Mouse (Mus musculus) hindbrain, embryonic 14.5 days (tissue): Measurements from ENCODE around the gene Wnt11. TPM values are rescaled to one million over a fixed set of nuclear protein-coding genes. Genes with fewer than 3 reads are reported as not detected.

Source experiments
- ATAC-seq: fragments of 200-750 bp; cut with Nextera tagmentation; 2 replicates; pipeline ENCODE4 v1.8.0; 2017; ENCODE audit warnings: moderate number of reproducible peaks, mild to moderate bottlenecking, moderate TSS enrichment, moderate library complexity; ENCODE audit not compliant: low FRiP score
- DNase-seq: peaks from one replicate; pipeline ENCODE4 v3.0.0-alpha.2; 2015; ENCODE audit warnings: low spot score
- H3K27ac ChIP-seq: fragments of 300-500 bp; sonication (generic); 2 replicates; pipeline ENCODE4 v1.5.1; 2014; ENCODE audit warnings: mild to moderate bottlenecking, moderate library complexity
- H3K27me3 ChIP-seq: fragments of 300-500 bp; sonication (generic); 2 replicates; pipeline ENCODE4 v1.6.1; 2014; ENCODE audit warnings: mild to moderate bottlenecking, low read length, mixed read lengths; ENCODE audit not compliant: control insufficient read depth, insufficient read depth
- H3K36me3 ChIP-seq: fragments of 300-500 bp; sonication (generic); replicated peaks from 2 replicates; pipeline ENCODE4 v1.6.1; 2014; ENCODE audit not compliant: control insufficient read depth, insufficient read depth
- H3K4me1 ChIP-seq: fragments of 300-500 bp; sonication (generic); replicated peaks from 2 replicates; pipeline ENCODE4 v1.6.1; 2014; ENCODE audit warnings: antibody characterized with exemption, low read length, mixed read lengths; ENCODE audit not compliant: control insufficient read depth, insufficient read depth
- H3K4me2 ChIP-seq: fragments of 300-500 bp; sonication (generic); replicated peaks from 2 replicates; pipeline ENCODE4 v1.6.1; 2014; ENCODE audit warnings: mild to moderate bottlenecking, moderate library complexity
- H3K4me3 ChIP-seq: fragments of 300-500 bp; sonication (generic); replicated peaks from 2 replicates; pipeline ENCODE4 v1.5.1; 2014; ENCODE audit warnings: mild to moderate bottlenecking, low read length
- H3K9ac ChIP-seq: fragments of 300-500 bp; sonication (generic); 2 replicates; pipeline ENCODE4 v1.6.1; 2014
- H3K9me3 ChIP-seq: fragments of 300-500 bp; sonication (generic); 2 replicates; pipeline ENCODE4 v1.6.1; 2016; ENCODE audit warnings: low read length; ENCODE audit not compliant: control insufficient read depth
- WGBS: fragments of 180-500 bp; shearing (Covaris S2); extraction: QIAGEN DNeasy Blood & Tissue Kit; methylation state at CpG from one replicate; pipeline ENCODE4 v1.1.7; 2014; 5-methylcytosine and 5-hydroxymethylcytosine counted together
- polyA plus RNA-seq: library from polyadenylated mRNA; unstranded; fragments of >200 nt; fragmentation: Nextera tagmentation; extraction: Ambion mirVana; gene quantifications from 2 replicates; pipeline ENCODE4 v1.2.1, GENCODE M21; 2014

Gene Wnt11
- polyA plus RNA-seq, 1 experiment from 2014 or later, result 2.3 TPM

GRCm38 (mm10) chr7:98822881-98823280 lies 12.0 kb upstream of the Wnt11 start:
- no peaks in the 10 kb centered on the region for H3K27me3 ChIP-seq
- no peak overlapping the region for H3K9ac ChIP-seq
- no peaks in the 10 kb centered on the region for H3K9me3 ChIP-seq
- no peaks in the 10 kb centered on the region for H3K36me3 ChIP-seq
- no peaks in the 10 kb centered on the region for H3K4me1 ChIP-seq
- no peak overlapping the region for H3K4me3 ChIP-seq
- no peak for DNase-seq
- no peak overlapping the region for H3K4me2 ChIP-seq
- WGBS, result 82% methylated on average over 6 of the region's 6 CpGs
- no peak overlapping the region for H3K27ac ChIP-seq
- no peak for ATAC-seq

GRCm38 (mm10) chr7:98823896-98824822 lies 10.8 kb upstream of the Wnt11 start:
- Histone ChIP-seq H3K27me3 (no peaks in the 10 kb centered on the region), H3K4me2 (no peak overlapping the region), H3K4me3 (no peak overlapping the region), H3K9me3 (no peaks in the 10 kb centered on the region), H3K4me1 (no peaks in the 10 kb centered on the region), H3K9ac (no peak overlapping the region), H3K36me3 (no peaks in the 10 kb centered on the region), H3K27ac (no peak overlapping the region)
- no peak for ATAC-seq
- no peak for DNase-seq
- 60% methylated on average over 15 of the region's 15 CpGs for WGBS

GRCm38 (mm10) chr7:98828052-98828451 lies 6.9 kb upstream of the Wnt11 start:
- no peaks in the 10 kb centered on the region for H3K9me3 ChIP-seq
- no peaks in the 10 kb centered on the region for H3K36me3 ChIP-seq
- peaks cover 20% of the 10 kb centered on the region for H3K27me3 ChIP-seq
- no peak overlapping the region for H3K4me3 ChIP-seq
- no peak overlapping the region for H3K9ac ChIP-seq
- H3K27ac ChIP-seq, result no peak overlapping the region
- no peak overlapping the region for H3K4me2 ChIP-seq
- 58% methylated on average over 3 of the region's 3 CpGs for WGBS
- DNase-seq, result no peak
- H3K4me1 ChIP-seq, result no peaks in the 10 kb centered on the region
- ATAC-seq, result no peak

GRCm38 (mm10) chr7:98828876-98829275 lies 6.0 kb upstream of the Wnt11 start:
- DNase-seq (no peak), ATAC-seq (no peak)
- Histone ChIP-seq H3K4me2 (no peak overlapping the region), H3K9ac (no peak overlapping the region), H3K4me3 (no peak overlapping the region), H3K27ac (no peak overlapping the region), H3K9me3 (no peaks in the 10 kb centered on the region), H3K27me3 (peaks cover 27% of the 10 kb centered on the region), H3K36me3 (no peaks in the 10 kb centered on the region), H3K4me1 (no peaks in the 10 kb centered on the region)
- WGBS, result 41% methylated on average over 7 of the region's 7 CpGs

- DNase-seq, result no peak
- Histone ChIP-seq H3K27ac (no peak overlapping the region), H3K4me3 (no peak overlapping the region), H3K9ac (no peak overlapping the region), H3K4me2 (no peak overlapping the region), H3K36me3 (no peaks in the 10 kb centered on the region), H3K9me3 (no peaks in the 10 kb centered on the region), H3K4me1 (peaks cover 16% of the 10 kb centered on the region), H3K27me3 (peaks cover 51% of the 10 kb centered on the region)
- WGBS, result 46% methylated on average over 6 of the region's 6 CpGs
- ATAC-seq, result no peak
Measured at GRCm38 (mm10) chr7:98831290-98831689, 3.6 kb upstream of the Wnt11 start.

GRCm38 (mm10) chr7:98835519-98836441 lies 868 bp downstream of the Wnt11 start:
- Histone ChIP-seq H3K9ac (peak overlapping the region; percentile 58; the same call in 1 of the 2 replicates), H3K9me3 (no peaks in the 10 kb centered on the region), H3K36me3 (no peaks in the 10 kb centered on the region), H3K4me2 (peak overlapping the region; percentile 87), H3K4me3 (peak overlapping the region; percentile 48), H3K4me1 (peaks cover 25% of the 10 kb centered on the region), H3K27ac (no peak overlapping the region), H3K27me3 (peaks cover 90% of the 10 kb centered on the region)
- WGBS, result under 1% methylated on average over 46 of the region's 46 CpGs
- ATAC-seq (no peak), DNase-seq (no peak)

- DNase-seq (peak; percentile 37), ATAC-seq (no peak)
- no peak overlapping the region for H3K27ac ChIP-seq
- no peaks in the 10 kb centered on the region for H3K36me3 ChIP-seq
- H3K4me2 ChIP-seq, result peak overlapping the region; percentile 87
- peak overlapping the region; percentile 48 for H3K4me3 ChIP-seq
- WGBS, result under 1% methylated on average over 23 of the region's 23 CpGs
- no peak overlapping the region for H3K9ac ChIP-seq
- H3K27me3 ChIP-seq, result peaks cover 95% of the 10 kb centered on the region
- H3K4me1 ChIP-seq, result peaks cover 25% of the 10 kb centered on the region
- no peaks in the 10 kb centered on the region for H3K9me3 ChIP-seq
Measured at GRCm38 (mm10) chr7:98836646-98837045, 1.7 kb downstream of the Wnt11 start.

- Histone ChIP-seq H3K27ac (no peak overlapping the region), H3K9me3 (no peaks in the 10 kb centered on the region), H3K4me1 (peaks cover 25% of the 10 kb centered on the region), H3K9ac (no peak overlapping the region), H3K36me3 (no peaks in the 10 kb centered on the region), H3K4me2 (peak overlapping the region; percentile 87), H3K27me3 (peaks cover 83% of the 10 kb centered on the region), H3K4me3 (peak overlapping the region; percentile 42)
- under 1% methylated on average over 17 of the region's 17 CpGs for WGBS
- ATAC-seq (peak; percentile 83), DNase-seq (peak; percentile 83)
Measured at GRCm38 (mm10) chr7:98837901-98838300, 3.0 kb downstream of the Wnt11 start.

GRCm38 (mm10) chr7:98838729-98839141 lies 3.8 kb downstream of the Wnt11 start:
- Histone ChIP-seq H3K9me3 (no peaks in the 10 kb centered on the region), H3K27ac (no peak overlapping the region), H3K9ac (peak overlapping the region; percentile 55), H3K36me3 (no peaks in the 10 kb centered on the region), H3K4me3 (peak overlapping the region; percentile 42), H3K4me2 (peak overlapping the region; percentile 87), H3K4me1 (peaks cover 27% of the 10 kb centered on the region), H3K27me3 (peaks cover 75% of the 10 kb centered on the region)
- ATAC-seq (peak; percentile 31; the same call in 1 of the 2 replicates), DNase-seq (peak; percentile 39)
- 1% methylated on average over 48 of the region's 48 CpGs for WGBS
